Mouse (Mus musculus) E14TG2a.4 (cell line): ENCODE measurements around the gene Trim11.

ENCODE experiments used
- CTCF ChIP-seq: conservative IDR thresholded peaks from 2 replicates; pipeline ENCODE4 v1.5.1; 2014; ENCODE audit warnings: low read length
- NANOG ChIP-seq: IDR thresholded peaks from 2 replicates; pipeline ENCODE4 v1.6.1; 2014; ENCODE audit warnings: borderline replicate concordance, low read length, mixed read lengths
- POU5F1 ChIP-seq: IDR thresholded peaks from 2 replicates; pipeline ENCODE4 v1.6.1; 2014; ENCODE audit warnings: low read length, borderline replicate concordance

- no peak for TF ChIP-seq CTCF
- no peak for TF ChIP-seq NANOG
- no peak for TF ChIP-seq POU5F1
These were observed 48.5 kb downstream of the Trim11 start for GRCm38 (mm10) chr11:59026411-59026810.
